Mouse (Mus musculus) gastrocnemius, adult 2 months (tissue): ENCODE results near the gene Phc3. TPM values are rescaled to one million over a fixed set of nuclear protein-coding genes. Genes with fewer than 3 reads are reported as not detected.
"Not testable (repeated sequence)": the region's sequence is repeated elsewhere in the genome, so short reads cannot be mapped to it uniquely, and the experiment has no call there.

ENCODE experiments used
- DNase-seq: peaks from one replicate; pipeline ENCODE4 v3.0.0; 2022
- H3K27ac ChIP-seq: fragments of 200-600 bp; 2 replicates; pipeline ENCODE4 v1.8.1; 2022; ENCODE audit warnings: mild to moderate bottlenecking
- H3K4me3 ChIP-seq: fragments of 200-600 bp; 2 replicates; pipeline ENCODE4 v1.8.1; 2022; ENCODE audit warnings: mild to moderate bottlenecking, moderate library complexity
- CTCF ChIP-seq: fragments of 200-600 bp; IDR thresholded peaks from 2 replicates; pipeline ENCODE4 v1.8.1; 2022; ENCODE audit warnings: antibody characterized with exemption, mild to moderate bottlenecking, moderate library complexity
- intact Hi-C: fragments of 180-260 bp; cut with DNase I; formaldehyde crosslinking; loops from one replicate; pipeline ENCODE4 v1.15.1; 2025
- total RNA-seq, 2 experiments: library from RNA; stranded (reverse); gene quantifications; 2 replicates each; pipeline ENCODE4 v1.2.3; 2021

Phc3 gene
- total RNA-seq, 2 experiments from 2014 or later, result 12.7 to 13.9 TPM

DNA sequence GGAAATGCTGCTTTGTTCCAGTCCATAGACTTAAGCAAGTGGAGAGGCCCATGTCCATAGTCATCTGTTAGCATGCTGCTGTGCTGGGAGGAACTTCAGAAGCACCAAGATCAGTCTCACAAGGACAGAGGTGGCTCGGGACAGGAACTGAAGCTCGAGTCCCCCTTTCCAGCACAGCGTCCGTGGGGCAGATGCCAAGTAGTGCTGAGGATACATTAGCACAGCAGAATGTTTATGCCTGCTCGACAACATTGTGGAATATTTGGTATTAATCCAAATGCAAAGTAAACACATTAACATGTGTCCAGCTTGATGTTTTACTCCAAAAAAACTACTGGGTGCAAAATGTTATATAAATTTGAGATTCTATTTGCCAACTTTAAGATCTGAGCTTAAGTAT lies 72.5 kb downstream of the Phc3 start:
- DNase-seq, result peak; percentile 25
- Histone ChIP-seq H3K27ac (no peak overlapping the region), H3K4me3 (no peak overlapping the region)
- TF ChIP-seq CTCF, result no peak
- intact Hi-C loops, result loop anchor here (10.0 kb wide), 1 partner anchor 202 kb away; the partner anchor contains the start of gene Lrrc31

- no peak for DNase-seq
- intact Hi-C loops, result no loop called here
- no peak overlapping the region for H3K4me3 ChIP-seq
- TF ChIP-seq CTCF, result no peak
- no peak overlapping the region for H3K27ac ChIP-seq
Observed at GRCm38 (mm10) chr3:30889014-30889413, 80.2 kb downstream of the Phc3 start.

GRCm38 (mm10) chr3:30887449-30887848 lies 81.8 kb downstream of the Phc3 start:
- H3K4me3 ChIP-seq, result no peak overlapping the region
- peak; percentile 17; the same call in 1 of the 2 replicates for TF ChIP-seq CTCF
- H3K27ac ChIP-seq, result no peak overlapping the region
- no peak for DNase-seq
- intact Hi-C loops, result no loop called here

DNA sequence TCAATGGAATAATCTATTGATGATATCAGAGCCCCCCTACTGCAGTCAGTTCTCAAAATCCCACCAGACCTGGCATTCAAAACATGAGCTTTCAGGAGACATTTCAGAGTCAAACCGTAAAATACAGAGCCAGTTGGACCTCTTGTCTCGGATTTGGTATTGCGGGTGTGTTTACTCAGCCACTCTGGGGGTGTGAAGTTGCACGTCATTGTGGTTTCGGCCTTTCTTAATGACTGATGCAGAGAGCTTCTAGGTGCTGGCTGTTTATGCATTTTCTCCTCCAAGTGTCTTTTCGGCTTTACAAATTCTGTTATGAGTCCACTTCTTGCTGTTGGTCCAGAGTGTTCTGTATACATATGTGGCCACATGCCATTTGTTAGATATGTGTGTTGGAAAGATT lies 92.5 kb downstream of the Phc3 start:
- no peak overlapping the region for H3K4me3 ChIP-seq
- no peak overlapping the region for H3K27ac ChIP-seq
- no peak for DNase-seq
- intact Hi-C loops, result no loop called here
- no peak for TF ChIP-seq CTCF

DNA sequence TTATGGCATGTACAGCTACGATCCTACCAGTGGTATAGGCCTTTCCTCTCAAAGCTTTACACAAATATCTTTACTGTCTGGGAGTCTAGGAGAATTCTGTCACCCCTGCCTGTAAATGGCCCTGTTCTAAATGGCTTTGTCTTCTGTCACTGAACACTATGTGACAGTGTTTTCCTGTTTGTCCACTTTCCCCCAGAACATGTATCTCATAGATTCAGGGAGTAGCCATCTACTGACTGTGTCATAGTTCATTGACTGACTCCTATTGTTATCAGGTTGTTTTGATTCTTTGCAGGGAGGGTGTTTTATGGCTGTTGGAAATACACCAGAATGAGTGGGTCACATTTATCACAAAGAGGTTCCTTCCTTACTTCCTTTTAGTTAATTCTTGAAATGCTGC lies 99.2 kb downstream of the Phc3 start:
- intact Hi-C loops, result no loop called here
- Histone ChIP-seq H3K27ac (no peak overlapping the region), H3K4me3 (no peak overlapping the region)
- DNase-seq, result no peak
- TF ChIP-seq CTCF, result no peak

DNA sequence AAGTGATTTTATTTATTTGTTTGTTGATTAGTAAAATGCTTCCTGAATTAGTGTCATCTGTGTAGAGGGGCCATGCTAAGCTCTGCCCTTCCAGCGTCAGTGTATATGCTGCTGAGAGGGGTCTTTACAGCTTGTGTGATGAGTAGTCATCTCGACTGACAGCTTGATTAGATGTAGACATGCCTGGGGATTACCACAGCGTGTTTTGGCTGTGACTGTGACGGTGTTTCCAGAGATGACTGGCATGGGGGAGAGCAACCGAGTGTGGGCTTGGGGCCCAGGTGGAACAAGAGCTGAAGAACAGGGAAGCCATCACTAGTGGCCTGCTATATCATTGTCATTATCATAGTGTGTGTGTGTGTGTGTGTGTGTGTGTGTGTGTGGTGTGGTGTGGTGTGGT lies 100.6 kb downstream of the Phc3 start:
- no peak overlapping the region for H3K27ac ChIP-seq
- H3K4me3 ChIP-seq, result no peak overlapping the region
- no peak for DNase-seq
- intact Hi-C loops, result no loop called here
- TF ChIP-seq CTCF, result no peak

GRCm38 (mm10) chr3:30868176-30868575 lies 101.0 kb downstream of the Phc3 start:
- no peak overlapping the region for H3K27ac ChIP-seq
- no peak for TF ChIP-seq CTCF
- intact Hi-C loops, result no loop called here
- DNase-seq, result no peak
- H3K4me3 ChIP-seq, result no peak overlapping the region

DNA sequence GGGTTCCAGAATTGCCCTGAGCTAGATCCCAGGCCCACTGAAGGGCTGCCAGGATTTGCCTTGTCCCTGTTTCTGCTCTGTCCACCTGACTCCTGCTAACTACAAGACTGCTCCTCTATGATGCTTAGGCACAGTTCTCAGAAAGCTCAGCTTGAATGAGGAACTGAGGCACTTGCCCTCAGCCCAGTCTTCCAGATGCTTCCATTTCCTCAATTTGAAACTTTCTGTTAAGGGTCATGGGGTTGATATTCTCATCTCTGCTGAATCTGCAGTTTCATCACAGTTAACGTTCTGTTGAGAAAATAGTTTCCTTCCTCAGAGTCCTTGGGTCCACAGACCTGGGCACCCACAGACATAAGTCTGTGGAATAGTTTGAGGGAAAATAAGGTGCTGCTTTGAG lies 104.6 kb downstream of the Phc3 start:
- DNase-seq, result no peak
- Histone ChIP-seq H3K4me3 (no peak overlapping the region), H3K27ac (0 out of 2 replicates have a peak overlapping the region, but pooled peaks have one; percentile 8)
- intact Hi-C loops, result no loop called here
- no peak for TF ChIP-seq CTCF

- DNase-seq, result no peak
- no peak for TF ChIP-seq CTCF
- Histone ChIP-seq H3K27ac (peak overlapping the region; percentile 8; the same call in 1 of the 2 replicates), H3K4me3 (no peak overlapping the region)
- intact Hi-C loops, result no loop called here
Observed at GRCm38 (mm10) chr3:30863712-30864435, 105.3 kb downstream of the Phc3 start.

DNA sequence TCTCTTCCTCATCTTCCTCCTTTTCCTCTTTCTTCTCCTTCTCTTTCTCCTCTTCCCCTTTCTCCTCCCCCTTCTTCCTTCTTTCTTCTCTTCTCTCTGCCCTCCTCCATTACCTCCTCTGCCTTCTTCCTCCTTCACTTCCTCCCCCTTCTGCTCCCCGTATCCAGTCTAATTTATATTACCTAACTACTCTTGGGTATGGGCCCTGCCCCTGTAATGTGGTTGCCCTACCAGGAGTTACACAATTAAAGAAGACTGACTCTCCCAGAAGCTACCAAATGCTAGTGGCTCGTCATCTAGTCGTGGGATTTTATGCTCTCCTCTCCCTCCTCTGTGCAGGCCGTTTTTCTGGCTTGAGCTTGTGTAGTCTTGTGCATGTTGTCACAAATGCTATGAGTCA lies 108.5 kb downstream of the Phc3 start:
- TF ChIP-seq CTCF, result no peak
- Histone ChIP-seq H3K27ac (no peak overlapping the region), H3K4me3 (no peak overlapping the region)
- no peak for DNase-seq
- intact Hi-C loops, result no loop called here

GRCm38 (mm10) chr3:30859599-30859998 lies 109.6 kb downstream of the Phc3 start:
- H3K27ac ChIP-seq, intact Hi-C loops, DNase-seq, H3K4me3 ChIP-seq: not testable (repeated sequence)

- peak within 1 kb of the TSS; percentile 66 for H3K27ac ChIP-seq
- intact Hi-C loops, result no loop called here
- DNase-seq, result peak; percentile 77
- peak within 1 kb of the TSS; percentile 84 for H3K4me3 ChIP-seq
- TF ChIP-seq CTCF, result peak; percentile 66
Observed at GRCm38 (mm10) chr3:30855604-30856458, 113.4 kb downstream of the Phc3 start, which contains the start of gene Gpr160. Gpr160 (plus strand) TSS chr3:30855950.

- TF ChIP-seq CTCF, result no peak
- intact Hi-C loops, result loop anchor here (5.0 kb wide), 1 partner anchor 124 kb away; no protein-coding TSS in a partner anchor
- Histone ChIP-seq H3K27ac (no peak overlapping the region), H3K4me3 (no peak overlapping the region)
- DNase-seq, result no peak
Observed at GRCm38 (mm10) chr3:30853596-30853995, 115.6 kb downstream of the Phc3 start.
